Mouse (Mus musculus) cerebellum, adult 2 months (tissue): ENCODE results near the gene Olfr20.

Experiments used
- CTCF ChIP-seq: fragments of 200-500 bp; IDR thresholded peaks from 2 replicates; pipeline ENCODE4 v1.5.1; 2011; ENCODE audit warnings: low read depth, mild to moderate bottlenecking, control low read depth, low read length, moderate library complexity, borderline replicate concordance; ENCODE audit not compliant: insufficient read depth
- POLR2A ChIP-seq: fragments of 200-500 bp; IDR thresholded peaks from 2 replicates; pipeline ENCODE4 v1.6.1; 2011; ENCODE audit warnings: low read length, control low read depth, borderline replicate concordance; ENCODE audit not compliant: insufficient read depth

- TF ChIP-seq CTCF (no peak), POLR2A (no peak)
Measured at GRCm38 (mm10) chr11:73399514-73399913, 48.9 kb downstream of the Olfr20 start, which contains the start of gene Olfr1.
